Mouse (Mus musculus) megakaryocyte, embryonic 14.5 days (primary cell): ENCODE measurements around the gene Fam187a. TPM values are rescaled to one million over a fixed set of nuclear protein-coding genes. Genes with fewer than 3 reads are reported as not detected.

Source experiments
- H3K27me3 ChIP-seq: replicated peaks from 2 replicates; pipeline ENCODE3; 2012; ENCODE audit warnings: inconsistent platforms
- H3K36me3 ChIP-seq: replicated peaks from 2 replicates; pipeline ENCODE3; 2012; ENCODE audit warnings: low read length, inconsistent platforms, mixed read lengths
- H3K4me1 ChIP-seq: 2 replicates; pipeline ENCODE4 v1.6.1; 2012; ENCODE audit warnings: inconsistent platforms
- H3K4me3 ChIP-seq: replicated peaks from 2 replicates; pipeline ENCODE3; 2012; ENCODE audit warnings: moderate library complexity, mild to moderate bottlenecking, inconsistent platforms
- H3K9me3 ChIP-seq: 2 replicates; pipeline ENCODE4 v1.6.1; 2012; ENCODE audit warnings: inconsistent platforms
- FLI1 ChIP-seq: IDR thresholded peaks from 2 replicates; pipeline ENCODE4 v1.6.1; 2012; ENCODE audit warnings: low read length, inconsistent platforms, mixed read lengths
- GATA1 ChIP-seq: IDR thresholded peaks from 3 replicates; pipeline ENCODE4 v1.6.1; 2012; ENCODE audit warnings: mixed read lengths, low read length, inconsistent platforms, borderline replicate concordance
- polyA plus RNA-seq: library from polyadenylated mRNA; stranded (reverse); fragments of >175 nt; gene quantifications from 2 replicates; pipeline ENCODE4 v1.2.3, GENCODE M21; 2012; ENCODE audit warnings: low replicate concordance; ENCODE audit not compliant: insufficient read depth

Gene Fam187a
- not detected in 2 replicates for polyA plus RNA-seq

GRCm38 (mm10) chr11:102884616-102885219, at the start of gene Fam187a:
Gene Fam187a, plus strand, starts transcription at chr11:102885169.
- H3K36me3 ChIP-seq = no peaks in the 10 kb centered on the region
- H3K27me3 ChIP-seq = peaks cover 66% of the 10 kb centered on the region
- H3K4me3 ChIP-seq = no peak within 1 kb of the TSS
- H3K4me1 ChIP-seq = peaks cover 21% of the 10 kb centered on the region
- peaks cover 4% of the 10 kb centered on the region for H3K9me3 ChIP-seq
- no peak for TF ChIP-seq FLI1
- TF ChIP-seq GATA1 = no peak

- Histone ChIP-seq H3K4me1 (no peaks in the 10 kb centered on the region), H3K4me3 (no peak within 1 kb of the TSS), H3K36me3 (peaks cover 47% of the 10 kb centered on the region), H3K9me3 (no peaks in the 10 kb centered on the region), H3K27me3 (peaks cover 25% of the 10 kb centered on the region)
- TF ChIP-seq GATA1 = no peak
- no peak for TF ChIP-seq FLI1
These were observed 49.4 kb upstream of the Fam187a start, which contains the start of gene Higd1b for GRCm38 (mm10) chr11:102835549-102835948. Gene Higd1b, plus strand, starts transcription at chr11:102835849.

- Histone ChIP-seq H3K9me3 (no peaks in the 10 kb centered on the region), H3K36me3 (peaks cover 52% of the 10 kb centered on the region), H3K4me1 (no peaks in the 10 kb centered on the region), H3K27me3 (peaks cover 19% of the 10 kb centered on the region), H3K4me3 (no peak overlapping the region)
- TF ChIP-seq GATA1 = no peak
- no peak for TF ChIP-seq FLI1
These were observed 48.8 kb upstream of the Fam187a start for GRCm38 (mm10) chr11:102836146-102836545.

GRCm38 (mm10) chr11:102837385-102837784, 47.6 kb upstream of the Fam187a start:
- Histone ChIP-seq H3K4me1 (no peaks in the 10 kb centered on the region), H3K27me3 (peaks cover 12% of the 10 kb centered on the region), H3K9me3 (no peaks in the 10 kb centered on the region), H3K4me3 (no peak overlapping the region), H3K36me3 (peaks cover 64% of the 10 kb centered on the region)
- no peak for TF ChIP-seq GATA1
- TF ChIP-seq FLI1 = no peak

- H3K4me1 ChIP-seq = no peaks in the 10 kb centered on the region
- peaks cover 6% of the 10 kb centered on the region for H3K27me3 ChIP-seq
- no peak overlapping the region for H3K4me3 ChIP-seq
- TF ChIP-seq GATA1 (no peak), FLI1 (no peak)
- H3K9me3 ChIP-seq = no peaks in the 10 kb centered on the region
- peaks cover 72% of the 10 kb centered on the region for H3K36me3 ChIP-seq
These were observed 46.8 kb upstream of the Fam187a start for GRCm38 (mm10) chr11:102838126-102838525.

- peaks cover 77% of the 10 kb centered on the region for H3K36me3 ChIP-seq
- no peak overlapping the region for H3K4me3 ChIP-seq
- TF ChIP-seq GATA1 = no peak
- no peak for TF ChIP-seq FLI1
- no peaks in the 10 kb centered on the region for H3K9me3 ChIP-seq
- H3K27me3 ChIP-seq = peaks cover 2% of the 10 kb centered on the region
- no peaks in the 10 kb centered on the region for H3K4me1 ChIP-seq
These were observed 46.3 kb upstream of the Fam187a start for GRCm38 (mm10) chr11:102838616-102839150.

- Histone ChIP-seq H3K36me3 (peaks cover 99% of the 10 kb centered on the region), H3K4me3 (no peak overlapping the region), H3K27me3 (no peaks in the 10 kb centered on the region), H3K4me1 (no peaks in the 10 kb centered on the region), H3K9me3 (no peaks in the 10 kb centered on the region)
- TF ChIP-seq GATA1 = no peak
- TF ChIP-seq FLI1 = no peak
These were observed 39.0 kb upstream of the Fam187a start for GRCm38 (mm10) chr11:102845926-102846325.

GRCm38 (mm10) chr11:102851883-102852282, 33.1 kb upstream of the Fam187a start:
- Histone ChIP-seq H3K9me3 (no peaks in the 10 kb centered on the region), H3K4me3 (no peak overlapping the region), H3K4me1 (no peaks in the 10 kb centered on the region), H3K27me3 (no peaks in the 10 kb centered on the region), H3K36me3 (peaks cover 98% of the 10 kb centered on the region)
- no peak for TF ChIP-seq FLI1
- no peak for TF ChIP-seq GATA1

- H3K36me3 ChIP-seq = peaks cover 97% of the 10 kb centered on the region
- H3K9me3 ChIP-seq = no peaks in the 10 kb centered on the region
- H3K4me3 ChIP-seq = no peak overlapping the region
- TF ChIP-seq FLI1 (no peak), GATA1 (no peak)
- no peaks in the 10 kb centered on the region for H3K27me3 ChIP-seq
- H3K4me1 ChIP-seq = no peaks in the 10 kb centered on the region
These were observed 31.2 kb upstream of the Fam187a start for GRCm38 (mm10) chr11:102853760-102854159.

GRCm38 (mm10) chr11:102855941-102856340, 29.0 kb upstream of the Fam187a start:
- Histone ChIP-seq H3K27me3 (no peaks in the 10 kb centered on the region), H3K9me3 (no peaks in the 10 kb centered on the region), H3K4me3 (no peak overlapping the region), H3K4me1 (no peaks in the 10 kb centered on the region), H3K36me3 (peaks cover 97% of the 10 kb centered on the region)
- TF ChIP-seq GATA1 (no peak), FLI1 (no peak)
